Mouse (Mus musculus): ENCODE results near the gene Mrgprx1. TPM values are rescaled to one million over a fixed set of nuclear protein-coding genes. Genes with fewer than 3 reads are reported as not detected.

The Mrgprx1 gene
- total RNA-seq (2023), result not detected

GRCm38 (mm10) chr7:48027497-48027896 is at the start of gene Mrgprx1:
TSS of gene Mrgprx1 (minus strand) at chr7:48027597.

GRCm38 (mm10) chr7:47981995-47982394 is 45.4 kb downstream of the Mrgprx1 start, which contains the start of gene Mrgpra4:
TSS of gene Mrgpra4 (minus strand) at chr7:47982095.

Other genes with a start within 250 kb of the Mrgprx1 start
- gene Mrgpra4, start 45.5 kb downstream of the Mrgprx1 start, total RNA-seq (2023), result not detected
- not detected for gene Mrgprb5, start 141.4 kb upstream of the Mrgprx1 start, total RNA-seq (2023)
- not detected for gene Mrgprb4, start 171.7 kb upstream of the Mrgprx1 start, total RNA-seq (2023)

Measured in CD4-positive naive resting alpha-beta T cell, adult 57 days (primary cell).